Mouse (Mus musculus) urinary bladder, postnatal 14 days (tissue): Measurements from ENCODE around the gene Knl1.
"Not testable (repeated sequence)": the region's sequence is repeated elsewhere in the genome, so short reads cannot be mapped to it uniquely, and the experiment has no call there.

Experiments used
- DNase-seq: peaks from one replicate; pipeline ENCODE4 v3.0.0; 2021; ENCODE audit warnings: low spot score

Knl1 gene

DNA sequence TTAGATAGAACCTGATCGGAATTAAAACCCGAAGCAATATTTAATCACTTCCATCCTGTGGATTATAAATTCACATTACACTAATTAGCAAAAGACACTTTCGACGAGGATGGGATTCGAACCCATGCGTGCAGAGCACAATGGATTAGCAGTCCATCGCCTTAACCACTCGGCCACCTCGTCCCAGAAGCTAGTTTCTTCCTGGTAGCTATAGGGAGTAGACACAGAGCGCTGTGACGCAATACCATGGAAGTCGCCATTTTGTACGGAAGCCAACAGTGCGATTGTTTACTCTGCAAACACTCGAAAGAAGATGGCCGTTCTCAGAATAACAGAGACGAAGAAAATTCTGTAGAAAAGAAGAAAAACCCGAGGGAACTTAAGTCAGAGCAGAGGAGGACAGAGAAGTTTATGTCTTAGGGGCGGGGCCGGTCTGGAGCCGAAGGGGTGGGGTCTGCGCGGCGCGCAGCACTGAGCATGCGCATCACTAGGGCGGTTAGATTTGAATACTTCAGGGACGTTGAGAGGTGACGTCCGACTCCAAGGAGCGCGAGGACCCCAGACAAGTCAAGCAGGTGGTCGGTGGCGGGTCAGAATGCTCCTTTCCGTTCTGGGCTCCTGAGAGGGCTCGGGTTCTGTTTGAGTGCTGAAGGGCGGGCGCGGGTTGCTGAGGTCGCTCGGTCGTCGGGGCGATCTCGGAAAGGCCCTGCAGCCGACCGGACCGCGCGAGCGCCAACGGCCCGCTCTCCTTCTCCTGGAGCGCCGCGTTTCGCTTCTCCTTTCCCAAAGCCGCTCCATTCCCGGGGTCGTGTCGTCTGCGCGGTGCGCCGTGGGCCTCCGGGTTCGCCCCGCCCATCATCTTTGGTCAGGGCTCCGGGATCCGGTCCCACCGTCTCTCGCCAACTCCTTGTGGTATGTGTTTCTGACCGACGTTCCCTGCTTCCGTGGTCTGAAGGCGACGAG, at the start of gene Knl1:
Gene Knl1 (plus strand): TSS at position 471 of the 963 bp plus-strand sequence.
- DNase-seq = peak; percentile 94

DNA sequence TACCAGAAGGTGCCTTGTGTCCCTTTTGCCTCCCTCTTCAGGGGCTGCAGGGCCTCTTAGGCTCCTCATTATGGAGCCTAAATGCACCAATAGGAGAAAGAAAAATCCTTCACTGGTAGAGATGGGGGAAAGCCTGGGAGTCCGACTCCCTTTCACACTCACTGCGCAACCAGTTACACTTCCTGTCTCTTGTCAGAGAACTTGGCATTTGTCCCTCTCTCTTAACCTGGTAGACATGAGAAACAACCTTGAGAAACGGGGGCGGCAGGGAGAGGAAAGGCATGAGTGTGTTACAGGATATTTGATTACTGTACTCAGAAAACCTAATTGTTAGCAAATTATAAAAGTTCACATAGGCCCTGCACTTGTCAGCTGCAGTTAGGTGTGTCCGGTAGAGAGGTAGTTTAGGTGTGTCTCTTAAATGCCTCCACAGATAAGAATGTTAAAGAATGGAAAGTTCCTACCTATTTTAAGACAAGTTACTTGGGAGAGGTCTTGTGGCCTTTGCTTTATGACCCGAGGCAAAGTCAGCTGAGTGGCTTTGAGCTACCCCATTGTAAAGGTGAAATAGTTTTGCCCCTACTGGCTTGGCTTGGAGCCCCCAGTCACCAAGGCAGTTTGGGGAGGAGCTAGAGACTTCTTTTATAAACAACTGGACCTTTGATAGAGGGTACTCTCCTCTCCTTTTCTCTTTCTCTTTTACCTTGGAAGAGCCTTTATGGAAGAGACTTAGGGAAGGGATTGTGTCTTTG, 48.6 kb upstream of the Knl1 start:
- DNase-seq = no peak

DNA sequence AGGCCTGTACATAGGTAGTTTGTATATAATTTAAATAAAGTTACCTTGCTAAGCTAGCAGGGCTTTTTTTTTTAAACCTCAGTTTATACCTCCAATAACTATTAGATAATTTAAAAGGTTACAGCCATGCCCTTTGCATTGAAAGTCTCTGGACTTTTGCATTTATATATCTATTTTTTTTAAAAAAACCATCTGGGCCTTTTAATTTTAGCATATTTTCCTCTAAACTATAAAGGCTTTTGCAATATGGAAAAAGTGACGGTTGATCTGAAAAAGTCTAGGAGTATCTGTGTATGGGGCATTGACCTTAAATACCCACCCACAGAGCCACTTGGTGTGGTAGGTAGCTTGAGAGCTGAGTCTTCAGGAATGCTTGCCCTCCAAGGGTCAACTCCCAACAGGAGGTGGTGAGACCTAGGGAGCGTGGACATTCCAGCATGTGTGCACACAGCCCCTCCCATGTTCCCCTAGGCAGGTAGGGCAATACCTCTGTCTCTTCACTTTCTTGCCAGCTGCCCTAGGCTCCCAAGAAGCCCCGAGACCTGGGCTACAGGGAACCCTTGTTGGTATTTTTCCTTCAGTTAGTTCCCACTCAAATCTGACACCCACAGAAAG, 47.8 kb upstream of the Knl1 start:
- no peak for DNase-seq

DNA sequence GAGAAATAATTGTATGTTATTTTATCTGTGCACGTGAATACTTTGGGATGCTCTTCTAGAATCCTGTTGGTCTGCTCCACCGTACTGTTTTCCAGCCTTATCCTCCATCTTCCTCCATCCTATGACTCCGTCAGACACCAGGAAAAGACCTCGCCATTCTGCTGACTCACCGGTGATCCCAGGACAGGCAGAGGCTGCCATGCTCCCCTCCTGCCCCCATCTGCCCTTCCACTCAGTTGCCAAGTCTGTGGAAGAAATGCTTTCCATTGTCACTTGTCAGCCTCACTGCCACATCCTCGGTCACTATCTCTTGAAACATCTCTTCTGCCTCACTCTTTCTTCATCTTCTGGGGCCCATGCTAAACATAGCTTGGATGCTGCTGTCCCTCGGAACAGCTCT, 40.0 kb upstream of the Knl1 start:
- DNase-seq = no peak

DNA sequence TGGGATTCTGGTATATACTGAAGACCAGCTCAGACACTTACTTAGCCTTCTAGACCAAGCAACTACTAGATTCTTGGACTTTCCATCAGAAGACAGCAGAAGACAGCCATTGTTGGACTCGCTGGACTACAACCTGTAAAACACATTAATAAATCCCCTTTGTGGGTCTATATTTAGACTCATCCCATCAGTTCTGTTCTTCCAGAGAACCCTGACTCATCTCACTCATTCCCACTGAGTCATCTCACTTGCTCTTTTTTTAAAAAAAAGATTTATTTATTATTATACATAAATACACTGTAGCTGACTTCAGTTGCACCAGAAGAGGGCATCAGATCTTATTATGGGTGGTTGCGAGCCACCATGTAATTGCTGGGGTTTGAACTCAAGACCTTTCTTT, 37.5 kb upstream of the Knl1 start:
- DNase-seq = no peak

DNA sequence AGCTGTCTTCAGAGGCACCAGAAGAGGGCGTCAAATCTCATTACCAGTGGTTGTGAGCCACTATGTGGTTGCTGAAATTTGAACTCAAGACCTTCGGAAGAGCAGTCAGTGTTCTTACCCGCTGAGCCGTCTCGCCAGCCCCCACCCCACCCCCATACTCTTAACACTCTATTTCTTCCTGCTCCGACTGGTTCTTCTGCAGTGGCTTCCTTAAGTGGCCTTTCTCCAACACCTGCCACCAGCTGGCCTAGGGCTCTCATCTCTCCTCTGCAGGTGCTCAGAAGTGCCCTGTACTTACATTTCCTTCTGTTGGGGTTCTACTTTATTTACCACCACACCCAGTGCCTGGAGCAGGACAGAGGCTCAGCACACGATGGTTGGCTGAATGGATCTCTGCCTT, 31.9 kb upstream of the Knl1 start:
- DNase-seq = no peak

DNA sequence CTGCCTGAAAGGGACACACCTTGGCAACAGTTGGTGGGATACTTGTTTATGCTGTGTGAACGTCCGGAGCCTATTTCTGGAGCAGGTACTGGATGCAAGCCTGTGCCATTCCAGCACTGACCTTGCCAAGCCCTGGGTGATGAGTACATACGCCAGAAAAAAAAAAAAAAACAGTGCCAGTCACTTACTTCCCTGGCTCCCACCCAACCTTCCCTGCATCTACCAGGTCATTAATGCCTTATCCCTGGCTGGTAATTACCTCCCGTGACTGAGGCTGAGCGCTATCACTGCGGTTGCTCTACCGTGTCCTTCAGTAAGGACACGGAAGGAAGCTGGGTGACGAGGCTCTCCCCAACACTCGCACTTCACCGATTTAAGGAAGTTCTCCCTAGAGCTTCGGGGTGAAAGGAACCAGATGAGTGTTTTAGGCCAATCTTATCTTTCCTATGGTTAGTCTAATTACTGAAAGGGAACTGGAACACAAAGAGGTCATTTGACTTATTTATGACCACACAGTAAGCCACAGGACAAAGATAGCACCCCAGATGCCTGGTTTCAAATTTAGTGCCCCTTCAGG, 31.2 kb upstream of the Knl1 start:
- peak; percentile 11 for DNase-seq

DNA sequence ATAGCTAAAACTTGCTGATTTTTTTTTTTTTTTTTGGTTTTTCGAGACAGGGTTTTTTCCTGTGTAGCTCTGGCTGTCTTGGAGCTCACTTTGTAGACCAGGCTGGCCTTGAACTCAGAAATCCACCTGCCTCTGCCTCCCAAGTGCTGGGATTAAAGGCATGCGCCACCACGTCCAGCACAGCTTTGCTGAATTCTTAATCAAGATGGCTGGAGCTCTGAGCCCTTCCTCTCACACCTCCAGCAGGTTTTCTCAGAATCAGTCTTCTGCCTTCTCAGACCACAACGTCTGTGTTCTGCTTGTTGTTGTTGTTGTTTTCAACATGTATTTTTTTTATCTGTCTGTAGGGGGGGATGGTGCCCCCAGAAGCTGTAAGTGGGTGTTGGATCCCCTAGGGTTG, 30.6 kb upstream of the Knl1 start:
- not testable (repeated sequence) for DNase-seq

DNA sequence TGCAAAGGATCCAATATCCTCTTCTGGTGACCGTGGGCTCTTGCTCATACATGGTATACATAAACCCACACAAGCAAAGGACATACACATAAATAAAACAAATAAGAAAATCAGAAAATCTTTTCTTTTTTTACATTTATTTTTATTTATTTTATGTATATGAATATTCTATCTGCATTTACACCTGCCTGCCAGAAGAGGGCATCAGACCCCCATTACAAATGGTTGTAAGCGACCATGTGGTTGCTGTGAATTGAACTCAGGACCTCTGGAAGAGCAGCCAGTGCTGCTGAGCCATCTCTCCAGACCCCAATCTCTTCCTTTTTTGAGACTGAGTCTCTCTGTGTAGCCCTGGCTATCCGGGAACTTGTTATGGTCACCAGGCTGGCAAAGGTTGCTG, 29.3 kb upstream of the Knl1 start:
- no peak for DNase-seq

DNA sequence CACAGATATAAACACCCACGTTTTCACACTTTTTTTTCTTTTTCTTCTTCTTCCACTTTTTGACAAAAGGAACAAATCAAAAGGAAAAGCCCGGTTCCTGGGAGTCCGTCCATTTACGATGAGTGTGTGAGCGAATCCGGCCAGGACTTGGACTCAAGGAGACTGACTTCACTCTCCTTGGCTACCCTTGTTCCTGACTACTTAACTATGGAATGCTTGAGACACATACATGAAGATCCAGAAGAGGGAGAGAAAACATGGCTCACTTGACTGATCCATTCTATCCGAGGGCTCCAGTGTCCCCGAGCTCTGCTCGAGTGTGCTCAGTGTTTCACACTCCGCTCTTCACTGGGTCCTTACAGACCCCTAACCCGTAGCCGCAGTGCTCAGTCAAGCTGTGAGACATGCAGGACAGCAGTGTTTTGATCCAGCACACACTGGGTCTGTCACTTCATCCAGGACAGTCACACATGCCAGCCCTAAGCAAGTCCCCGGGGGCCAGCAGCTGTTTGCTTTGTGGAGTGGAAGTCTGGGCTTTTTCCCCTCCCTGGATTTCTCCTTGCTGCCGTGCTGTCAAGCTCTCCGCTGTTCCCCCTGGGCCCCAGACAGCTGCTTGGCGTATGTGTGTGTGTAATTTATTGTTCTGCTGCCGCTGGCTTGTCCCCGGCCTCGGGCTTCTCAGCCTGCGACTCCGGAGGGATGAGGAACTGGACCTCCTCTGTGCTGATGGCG, 28.4 kb upstream of the Knl1 start:
- DNase-seq = peak; percentile 21

DNA sequence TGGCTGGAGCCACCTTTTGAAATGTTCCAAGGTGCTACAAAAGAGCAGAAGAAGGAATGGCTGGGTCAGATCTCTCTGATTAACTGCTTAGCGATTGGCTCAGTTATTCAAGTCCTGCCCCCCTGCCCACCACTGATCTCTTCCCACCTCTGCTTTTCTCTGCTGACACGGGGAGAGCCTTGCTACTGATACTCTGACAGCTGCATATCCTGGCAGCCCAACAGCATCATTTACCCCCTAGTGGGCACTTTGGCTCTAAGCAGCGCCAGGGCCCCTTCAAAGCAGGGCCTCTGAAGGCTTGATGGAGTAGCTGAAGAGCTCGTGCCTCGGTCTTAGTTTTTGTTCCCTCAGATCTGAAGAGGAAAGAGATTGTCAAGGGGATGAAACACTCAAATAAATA, 27.8 kb upstream of the Knl1 start:
- DNase-seq = no peak

DNA sequence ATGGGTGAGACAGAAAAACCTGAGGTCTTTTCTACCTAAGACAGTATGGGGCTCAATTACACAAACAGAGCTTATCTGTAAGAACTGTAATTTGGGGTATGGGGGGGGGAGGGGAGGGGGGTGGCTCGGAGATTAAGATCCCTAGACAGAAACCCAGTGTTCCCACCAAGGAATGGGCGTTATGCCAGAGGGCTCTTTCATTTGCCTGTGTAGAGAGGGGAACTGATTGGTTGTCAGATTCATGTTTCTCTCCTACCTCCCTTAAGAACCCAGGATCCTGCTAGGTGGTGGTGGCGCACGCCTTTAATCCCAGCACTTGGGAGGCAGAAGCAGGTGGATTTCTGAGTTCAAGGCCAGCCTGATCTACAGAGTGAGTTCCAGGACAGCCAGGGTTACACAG, 27.4 kb upstream of the Knl1 start:
- no peak for DNase-seq

DNA sequence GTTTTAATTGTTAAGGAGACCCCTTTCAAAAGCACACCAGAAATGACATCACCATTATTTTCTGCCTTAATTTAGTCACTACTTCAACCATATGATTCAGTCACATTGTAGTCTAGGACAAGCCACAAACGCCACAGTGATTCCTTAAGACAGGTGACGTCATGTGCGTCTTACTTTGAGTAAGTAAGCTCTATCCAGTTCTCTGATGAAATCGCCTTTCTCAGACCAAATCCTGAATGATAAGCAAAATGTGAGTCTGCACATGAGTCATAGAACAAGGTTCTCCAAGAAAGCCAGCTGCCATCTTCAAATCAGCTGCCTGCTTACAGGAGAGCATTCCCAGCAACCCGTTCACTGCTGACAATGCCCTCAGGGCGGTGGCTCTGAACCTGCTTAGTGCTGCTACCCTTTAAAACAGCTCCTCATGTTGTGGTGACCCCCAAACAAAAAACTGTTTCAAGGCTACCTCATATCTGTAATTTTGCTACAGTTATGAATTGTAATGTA, 23.7 kb upstream of the Knl1 start:
- DNase-seq = no peak

DNA sequence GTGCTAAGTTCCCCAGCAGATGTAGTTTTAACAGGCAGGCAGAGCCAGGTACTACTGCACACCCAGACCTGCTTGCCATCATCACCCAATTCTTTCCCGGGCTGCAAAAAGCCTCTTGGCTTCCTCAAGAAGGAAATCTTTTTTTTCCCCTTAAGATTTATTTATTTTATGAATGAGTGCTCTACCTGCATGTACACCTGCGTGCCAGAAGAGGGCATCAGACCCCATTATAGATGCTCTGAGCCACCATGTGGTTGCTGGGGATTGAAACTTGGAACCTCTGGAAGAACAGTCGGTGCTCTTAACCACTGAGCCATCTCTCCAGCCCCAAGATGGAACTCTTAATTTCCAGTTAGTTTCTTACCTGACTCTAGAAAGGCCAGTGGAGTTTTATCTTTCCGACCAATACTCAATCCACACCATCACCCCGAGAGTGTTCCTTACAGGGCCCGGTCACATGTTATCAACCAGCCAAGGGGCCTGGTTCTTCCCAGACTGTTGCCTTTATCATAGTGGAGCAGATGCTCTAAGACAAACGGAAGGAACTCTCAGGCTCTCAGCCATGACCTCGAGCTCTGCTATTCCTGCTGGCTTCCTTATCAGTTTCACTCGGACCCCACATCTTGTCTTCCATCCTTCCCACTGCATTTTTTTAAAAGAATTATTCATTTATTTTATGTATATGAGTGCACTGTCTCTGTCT, 22.2 kb upstream of the Knl1 start:
- no peak for DNase-seq

DNA sequence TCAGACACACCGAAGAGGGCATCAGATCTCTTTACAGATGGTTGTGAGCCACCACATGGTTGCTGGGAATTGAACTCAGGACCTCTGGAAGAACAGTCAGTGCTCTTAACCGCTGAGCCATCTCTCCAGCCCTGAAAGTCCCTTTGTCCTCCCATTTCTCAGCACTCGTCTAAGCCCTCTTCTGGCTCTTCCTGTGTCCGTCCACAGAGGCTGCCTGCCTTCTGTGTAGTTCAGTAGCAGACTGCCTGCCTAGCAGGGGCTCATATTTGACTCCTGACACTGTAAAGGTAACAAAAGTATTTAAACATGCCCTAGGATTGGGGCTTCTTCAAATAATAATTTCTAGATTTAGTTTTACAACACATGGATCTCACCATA, 21.7 kb upstream of the Knl1 start:
- no peak for DNase-seq

DNA sequence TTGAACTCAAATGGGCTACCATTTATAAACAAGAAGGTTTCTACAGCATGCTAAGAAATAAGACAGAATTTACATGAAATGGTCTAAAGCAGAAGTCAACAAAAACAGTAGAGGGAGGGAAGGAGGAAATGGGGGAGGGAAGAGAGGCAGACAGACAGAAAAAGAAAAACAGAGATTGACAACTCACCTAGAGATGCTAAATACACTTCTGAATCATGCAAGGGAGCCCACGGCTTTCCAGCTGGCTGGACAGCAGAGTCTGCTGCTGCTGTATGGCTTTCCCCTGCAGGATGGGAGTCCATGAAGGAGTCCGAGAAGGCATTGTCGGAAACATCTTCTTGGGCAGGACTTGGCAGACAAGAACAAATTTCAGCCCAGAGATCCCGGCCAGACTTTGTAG, 20.0 kb upstream of the Knl1 start:
- DNase-seq = no peak

DNA sequence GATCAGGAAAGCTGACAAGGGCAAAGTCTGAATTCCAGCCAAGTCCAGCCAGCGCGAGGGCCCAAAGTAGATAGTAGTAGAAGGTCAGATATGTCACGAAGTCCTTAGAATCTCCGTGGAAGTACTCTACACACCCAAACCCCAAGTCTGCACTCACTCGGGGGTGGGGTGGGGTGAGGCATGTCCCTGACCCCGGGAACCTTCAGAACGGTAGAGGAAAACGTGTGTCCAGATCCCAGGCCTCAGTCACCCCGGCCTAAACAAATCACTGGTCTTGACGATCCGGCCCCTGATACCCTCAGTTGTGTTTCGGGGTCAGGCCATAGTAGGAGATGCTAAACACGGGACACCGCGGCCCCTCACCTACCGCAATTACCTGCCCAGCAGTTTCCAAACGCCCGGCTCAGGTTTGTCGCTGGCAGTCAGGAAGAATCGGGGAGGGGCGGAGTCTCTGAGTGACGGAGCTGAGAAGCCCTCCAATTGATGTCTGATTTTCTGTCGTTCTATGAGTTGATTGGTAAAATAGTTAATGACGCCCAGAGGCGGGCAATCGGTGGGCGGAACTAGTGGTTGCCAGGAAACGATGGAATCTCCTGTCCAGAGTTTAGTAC, 17.9 kb upstream of the Knl1 start, which contains the start of gene Ccdc32:
Gene Ccdc32 (minus strand): TSS at position 453 of the 611 bp plus-strand sequence.
- peak; percentile 96 for DNase-seq

DNA sequence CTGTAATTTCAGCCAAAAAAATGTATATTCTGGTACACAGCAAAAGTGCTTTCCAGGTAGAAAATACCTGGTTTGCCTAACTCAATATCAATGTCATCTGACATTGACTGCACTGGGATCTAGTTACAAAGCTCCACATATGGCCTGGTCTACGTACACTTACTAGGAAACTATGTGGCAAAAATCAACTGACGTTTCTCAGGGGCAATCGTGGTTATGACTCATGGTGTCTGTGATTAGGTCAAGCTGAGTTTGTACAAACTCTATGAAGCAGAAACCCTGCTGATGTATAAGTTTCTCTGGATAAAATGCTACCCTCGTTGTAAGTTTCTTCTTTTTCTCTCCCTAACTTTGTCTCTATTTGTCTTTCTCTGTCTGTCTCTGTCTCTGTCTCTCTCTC, 14.7 kb upstream of the Knl1 start:
- no peak for DNase-seq

DNA sequence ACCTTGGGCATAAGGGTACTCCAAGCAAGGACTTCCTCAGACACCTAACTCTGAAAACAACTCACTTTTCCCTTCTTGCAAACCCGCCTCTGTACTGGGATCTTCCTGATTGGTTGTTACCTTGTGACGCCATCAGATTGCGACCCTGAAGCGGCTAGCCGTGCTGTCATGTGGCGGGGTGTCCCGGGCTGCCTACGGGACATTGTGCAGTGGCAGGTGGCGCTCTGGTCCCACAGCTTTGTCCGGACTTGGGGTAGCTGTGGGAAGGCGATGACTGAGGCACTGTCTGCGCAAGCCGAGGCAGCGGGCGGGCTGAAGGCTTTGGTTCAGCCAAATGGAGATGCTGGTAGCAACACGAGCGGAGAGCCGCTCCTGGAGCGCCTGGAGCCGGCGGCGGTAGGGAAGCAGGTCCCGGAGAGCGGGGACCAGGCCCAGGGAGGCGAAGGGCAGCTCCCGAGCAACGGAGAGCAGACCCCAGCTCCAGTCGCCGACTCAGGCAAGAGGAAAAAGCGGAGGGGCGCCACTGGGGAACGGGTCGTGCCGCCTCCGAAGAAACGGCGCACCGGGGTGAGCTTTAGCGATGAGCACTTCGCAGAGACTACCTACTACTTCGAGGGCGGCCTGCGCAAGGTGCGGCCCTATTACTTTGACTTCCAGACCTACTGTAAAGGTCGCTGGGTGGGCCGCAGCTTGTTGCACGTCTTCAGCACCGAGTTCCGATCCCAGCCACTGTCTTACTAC, 12.1 kb upstream of the Knl1 start, which contains the start of gene Rpusd2:
Gene Rpusd2 (plus strand): TSS at position 135 of the 741 bp plus-strand sequence.
- DNase-seq = peak; percentile 94

DNA sequence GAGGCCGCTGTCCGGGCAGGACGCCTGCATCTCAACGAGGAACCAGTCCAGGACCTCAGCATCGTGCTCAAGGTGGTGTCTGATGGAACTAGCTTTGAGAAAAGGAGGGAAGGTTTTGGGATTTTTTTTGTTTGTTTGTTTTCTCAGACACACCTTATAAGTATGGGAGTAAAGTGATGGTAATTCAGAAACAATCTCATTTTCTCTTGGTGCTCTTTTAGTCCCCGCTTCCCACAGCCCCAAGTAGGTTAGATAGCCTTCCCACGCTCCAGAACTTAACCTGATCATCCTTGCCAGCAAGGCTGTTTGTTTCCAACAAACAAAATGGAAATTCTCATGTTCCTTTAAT, 11.5 kb upstream of the Knl1 start:
- DNase-seq = no peak
